Mouse (Mus musculus): Measurements from ENCODE around the gene Mat2b. TPM values are rescaled to one million over a fixed set of nuclear protein-coding genes. Genes with fewer than 3 reads are reported as not detected.

The Mat2b gene
- total RNA-seq, 2 experiments from 2014 or later: 120 to 130 TPM

DNA sequence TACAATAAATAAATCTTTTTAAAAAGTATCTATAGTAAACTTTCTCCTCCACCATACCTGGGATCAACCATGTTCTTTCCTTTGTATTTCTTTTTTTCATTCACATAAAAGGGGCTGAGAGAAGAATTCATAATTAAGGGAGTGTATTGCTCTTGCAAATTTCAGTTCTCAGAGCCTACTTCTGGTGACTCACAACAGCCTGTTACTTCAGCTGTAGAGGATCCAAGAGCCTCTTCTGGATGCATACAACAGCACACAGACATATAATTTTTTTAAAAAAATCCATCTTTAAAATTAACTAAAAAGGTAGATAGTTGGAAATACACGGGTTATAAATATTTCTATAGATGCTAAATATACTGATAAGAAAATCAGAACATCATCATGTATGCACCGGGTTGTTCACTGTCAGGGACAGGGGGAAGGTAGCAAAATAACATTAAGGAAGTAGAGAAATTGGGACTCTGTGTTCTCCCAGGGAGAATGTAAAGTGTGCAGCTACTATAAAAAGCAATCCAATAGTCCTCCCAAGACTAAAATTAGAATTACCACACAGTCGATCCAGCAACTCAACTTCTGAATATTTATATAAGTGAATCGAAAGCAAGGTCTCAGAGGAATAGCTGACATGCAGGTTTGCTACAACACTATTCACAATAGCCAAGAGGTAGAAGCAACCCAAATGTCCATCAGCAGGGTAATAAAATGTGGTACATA is 19.8 kb downstream of the Mat2b start:
- no peak for DNase-seq (ENCODE audit: low spot score in 2 of 2)

- DNase-seq (ENCODE audit: low spot score in 2 of 2): no peak
Measured at GRCm38 (mm10) chr11:40649726-40650445, 45.1 kb downstream of the Mat2b start.

- DNase-seq (ENCODE audit: low spot score in 2 of 2): peak; percentile 27 to 62
Measured at GRCm38 (mm10) chr11:40647246-40647645, 47.8 kb downstream of the Mat2b start.

Other genes with a start within 250 kb of the Mat2b start
- gene Hmmr, start 38.2 kb upstream of the Mat2b start, total RNA-seq (2021): under 1 TPM in 1 of 2 experiments, not detected in 1; 0.15 TPM
- gene Nudcd2, start 38.5 kb upstream of the Mat2b start, total RNA-seq (2021): 10 to 100 TPM; 17.0 to 19.9 TPM
- gene Ccng1, start 60.1 kb upstream of the Mat2b start, total RNA-seq (2021): 10 to 100 TPM; 72.3 to 74.5 TPM